Mouse (Mus musculus): ENCODE data around the gene Hbb-bs. TPM values are rescaled to one million over a fixed set of nuclear protein-coding genes. Genes with fewer than 3 reads are reported as not detected.
"Not testable (repeated sequence)": the region's sequence is repeated elsewhere in the genome, so short reads cannot be mapped to it uniquely, and the experiment has no call there.

Gene Hbb-bs
- total and polyA plus RNA-seq, 2 experiments from 2014 or later, result 757 to 815 TPM

- ATAC-seq (no peak), DNase-seq (no peak)
- H3K4me3 ChIP-seq (ENCODE audit: low read depth, low read length), result no peak overlapping the region
- no peak for TF ChIP-seq CTCF (IDR thresholded peaks at IDR 0.05; ENCODE audit: low read depth)
- H3K9me3 ChIP-seq (ENCODE audit: low read length), result no peaks in the 10 kb centered on the region
- H3K27me3 ChIP-seq (ENCODE audit: insufficient read depth, low read length), result no peaks in the 10 kb centered on the region
- H3K4me2 ChIP-seq (ENCODE audit: low read depth), result no peak overlapping the region
- H3K4me1 ChIP-seq (ENCODE audit: insufficient read depth), result no peaks in the 10 kb centered on the region
- 69% methylated on average over 2 of the region's 2 CpGs for WGBS
- no peak overlapping the region for H3K9ac ChIP-seq
- no peaks in the 10 kb centered on the region for H3K36me3 ChIP-seq (ENCODE audit: insufficient read depth)
- H3K27ac ChIP-seq (ENCODE audit: low read depth, low read length), result no peak overlapping the region
Observed at GRCm38 (mm10) chr7:103859076-103859475, 31.2 kb upstream of the Hbb-bs start.

GRCm38 (mm10) chr7:103854669-103855068 is 26.8 kb upstream of the Hbb-bs start:
- no peaks in the 10 kb centered on the region for H3K36me3 ChIP-seq (ENCODE audit: insufficient read depth)
- H3K9ac ChIP-seq, result no peak overlapping the region
- no peak overlapping the region for H3K4me2 ChIP-seq (ENCODE audit: low read depth)
- no peak for TF ChIP-seq CTCF (IDR thresholded peaks at IDR 0.05; ENCODE audit: low read depth)
- WGBS, result 61% methylated on average over 1 of the region's 1 CpGs
- no peak overlapping the region for H3K27ac ChIP-seq (ENCODE audit: low read depth, low read length)
- DNase-seq (no peak), ATAC-seq (no peak)
- H3K4me3 ChIP-seq (ENCODE audit: low read depth, low read length), result no peak overlapping the region
- no peaks in the 10 kb centered on the region for H3K9me3 ChIP-seq (ENCODE audit: low read length)
- no peaks in the 10 kb centered on the region for H3K4me1 ChIP-seq (ENCODE audit: insufficient read depth)
- no peaks in the 10 kb centered on the region for H3K27me3 ChIP-seq (ENCODE audit: insufficient read depth, low read length)

GRCm38 (mm10) chr7:103853090-103853489 is 25.2 kb upstream of the Hbb-bs start, which contains the start of gene Hbb-y:
Hbb-y (minus strand) TSS chr7:103853216.
- no peak within 1 kb of the TSS for H3K9ac ChIP-seq
- H3K27ac ChIP-seq (ENCODE audit: low read depth, low read length), result no peak within 1 kb of the TSS
- H3K27me3 ChIP-seq (ENCODE audit: insufficient read depth, low read length), result no peaks in the 10 kb centered on the region
- 65% methylated on average over 2 of the region's 2 CpGs for WGBS
- no peaks in the 10 kb centered on the region for H3K9me3 ChIP-seq (ENCODE audit: low read length)
- no peak for TF ChIP-seq CTCF (IDR thresholded peaks at IDR 0.05; ENCODE audit: low read depth)
- no peak within 1 kb of the TSS for H3K4me2 ChIP-seq (ENCODE audit: low read depth)
- no peaks in the 10 kb centered on the region for H3K36me3 ChIP-seq (ENCODE audit: insufficient read depth)
- no peak for ATAC-seq
- H3K4me3 ChIP-seq (ENCODE audit: low read depth, low read length), result no peak within 1 kb of the TSS
- no peaks in the 10 kb centered on the region for H3K4me1 ChIP-seq (ENCODE audit: insufficient read depth)
- no peak for DNase-seq

GRCm38 (mm10) chr7:103844525-103845325 is 16.8 kb upstream of the Hbb-bs start:
- H3K36me3 ChIP-seq (ENCODE audit: insufficient read depth), result no peaks in the 10 kb centered on the region
- no peaks in the 10 kb centered on the region for H3K27me3 ChIP-seq (ENCODE audit: insufficient read depth, low read length)
- H3K9ac ChIP-seq, result no peak overlapping the region
- DNase-seq, result no peak
- H3K27ac ChIP-seq (ENCODE audit: low read depth, low read length), result no peak overlapping the region
- ATAC-seq, result no peak
- WGBS, result 40% methylated on average over 1 of the region's 2 CpGs
- no peaks in the 10 kb centered on the region for H3K9me3 ChIP-seq (ENCODE audit: low read length)
- H3K4me3 ChIP-seq (ENCODE audit: low read depth, low read length), result no peak overlapping the region
- no peaks in the 10 kb centered on the region for H3K4me1 ChIP-seq (ENCODE audit: insufficient read depth)
- H3K4me2 ChIP-seq (ENCODE audit: low read depth), result no peak overlapping the region
- no peak for TF ChIP-seq CTCF (IDR thresholded peaks at IDR 0.05; ENCODE audit: low read depth)

- Histone ChIP-seq H3K27ac (ENCODE audit: low read depth, low read length) (no peak within 1 kb of the TSS), H3K4me3 (ENCODE audit: low read depth, low read length) (no peak within 1 kb of the TSS), H3K9me3 (ENCODE audit: low read length) (no peaks in the 10 kb centered on the region), H3K9ac (no peak within 1 kb of the TSS), H3K27me3 (ENCODE audit: insufficient read depth, low read length) (no peaks in the 10 kb centered on the region), H3K4me2 (ENCODE audit: low read depth) (no peak within 1 kb of the TSS), H3K36me3 (ENCODE audit: insufficient read depth) (no peaks in the 10 kb centered on the region), H3K4me1 (ENCODE audit: insufficient read depth) (no peaks in the 10 kb centered on the region)
- ATAC-seq, result no peak
- no peak for TF ChIP-seq CTCF (IDR thresholded peaks at IDR 0.05; ENCODE audit: low read depth)
- 79% methylated on average over 2 of the region's 2 CpGs for WGBS
- DNase-seq, result no peak
Observed at GRCm38 (mm10) chr7:103843034-103843433, 15.1 kb upstream of the Hbb-bs start, which contains the start of gene Hbb-bh1. Hbb-bh1 (minus strand) TSS chr7:103843164.

GRCm38 (mm10) chr7:103840268-103840667 is 12.4 kb upstream of the Hbb-bs start, which contains the start of gene Hbb-bh2:
Hbb-bh2 (minus strand) TSS chr7:103840520.
- no peak within 1 kb of the TSS for H3K9ac ChIP-seq
- H3K9me3 ChIP-seq (ENCODE audit: low read length), result no peaks in the 10 kb centered on the region
- no peak within 1 kb of the TSS for H3K4me2 ChIP-seq (ENCODE audit: low read depth)
- H3K36me3 ChIP-seq (ENCODE audit: insufficient read depth), result no peaks in the 10 kb centered on the region
- WGBS, result 70% methylated on average over 3 of the region's 3 CpGs
- H3K27me3 ChIP-seq (ENCODE audit: insufficient read depth, low read length), result no peaks in the 10 kb centered on the region
- no peak within 1 kb of the TSS for H3K27ac ChIP-seq (ENCODE audit: low read depth, low read length)
- no peak within 1 kb of the TSS for H3K4me3 ChIP-seq (ENCODE audit: low read depth, low read length)
- ATAC-seq (no peak), DNase-seq (no peak)
- TF ChIP-seq CTCF (IDR thresholded peaks at IDR 0.05; ENCODE audit: low read depth), result no peak
- H3K4me1 ChIP-seq (ENCODE audit: insufficient read depth), result no peaks in the 10 kb centered on the region

- H3K27me3 ChIP-seq (ENCODE audit: insufficient read depth, low read length); H3K4me1 ChIP-seq (ENCODE audit: insufficient read depth); H3K27ac ChIP-seq (ENCODE audit: low read depth, low read length); H3K36me3 ChIP-seq (ENCODE audit: insufficient read depth); H3K9ac ChIP-seq; H3K9me3 ChIP-seq (ENCODE audit: low read length); H3K4me3 ChIP-seq (ENCODE audit: low read depth, low read length); H3K4me2 ChIP-seq (ENCODE audit: low read depth); DNase-seq; ATAC-seq: not testable (repeated sequence)
- WGBS, result no CpG with 5 or more reads among the region's 2 CpGs
Observed at GRCm38 (mm10) chr7:103827139-103827538, 757 bp downstream of the Hbb-bs start.

Measured in forebrain, postnatal 0 days (tissue).